Mouse (Mus musculus) left cerebral cortex, postnatal 14 days (tissue): Measurements from ENCODE around the gene Nfkbiz. TPM values are rescaled to one million over a fixed set of nuclear protein-coding genes. Genes with fewer than 3 reads are reported as not detected.

Source experiments
- DNase-seq, 2 experiments: peaks; one replicate each; pipeline ENCODE4 v3.0.0; 2021 to 2022; ENCODE audit warnings: low spot score in 2 of 2, mixed read lengths in 1 of 2
- intact Hi-C: fragments of 180-260 bp; cut with DNase I; formaldehyde crosslinking; loops from one replicate; pipeline ENCODE4 v1.15.1; 2025
- total RNA-seq, 2 experiments: library from RNA; stranded (reverse); gene quantifications; 2 replicates each; pipeline ENCODE4 v1.2.3; 2021

Gene Nfkbiz
- total RNA-seq, 2 experiments from 2014 or later, result 3.1 to 3.5 TPM

GRCm38 (mm10) chr16:55813916-55814315 is 24.8 kb downstream of the Nfkbiz start:
- DNase-seq, result no peak
- intact Hi-C loops, result no loop called here

- DNase-seq, result no peak
- intact Hi-C loops, result no loop called here
Measured at GRCm38 (mm10) chr16:55811792-55812191, 26.9 kb downstream of the Nfkbiz start.

- DNase-seq, result no peak
- intact Hi-C loops, result no loop called here
Measured at GRCm38 (mm10) chr16:55809779-55810514, 28.8 kb downstream of the Nfkbiz start.

GRCm38 (mm10) chr16:55809345-55809744 is 29.4 kb downstream of the Nfkbiz start:
- no peak for DNase-seq
- intact Hi-C loops, result no loop called here

DNA sequence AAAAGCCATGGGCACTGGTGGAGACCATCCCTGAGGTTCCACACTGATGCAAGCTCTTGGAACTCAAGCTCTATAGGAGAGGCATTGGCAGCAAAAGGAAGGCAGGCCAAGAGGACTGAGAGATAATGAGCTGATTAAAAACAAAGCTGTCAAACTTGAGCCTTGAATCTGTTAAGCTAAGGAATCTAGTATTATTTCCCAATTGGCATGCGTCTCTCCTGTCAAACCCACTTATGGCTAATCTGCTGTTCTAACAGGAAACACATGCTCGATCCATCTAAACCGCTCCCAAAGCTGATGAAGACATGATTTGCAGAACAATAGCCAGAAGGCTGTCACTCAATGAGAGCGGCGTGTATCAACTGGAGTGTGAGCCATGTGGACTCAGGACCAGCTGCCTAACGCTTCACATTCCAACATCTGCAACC is 31.2 kb downstream of the Nfkbiz start:
- no peak for DNase-seq

GRCm38 (mm10) chr16:55804799-55805198 is 33.9 kb downstream of the Nfkbiz start:
- DNase-seq, result no peak
- intact Hi-C loops, result no loop called here

More for the DNA sequence above, 31.2 kb downstream of the Nfkbiz start:
- intact Hi-C loops, result no loop called here

DNA sequence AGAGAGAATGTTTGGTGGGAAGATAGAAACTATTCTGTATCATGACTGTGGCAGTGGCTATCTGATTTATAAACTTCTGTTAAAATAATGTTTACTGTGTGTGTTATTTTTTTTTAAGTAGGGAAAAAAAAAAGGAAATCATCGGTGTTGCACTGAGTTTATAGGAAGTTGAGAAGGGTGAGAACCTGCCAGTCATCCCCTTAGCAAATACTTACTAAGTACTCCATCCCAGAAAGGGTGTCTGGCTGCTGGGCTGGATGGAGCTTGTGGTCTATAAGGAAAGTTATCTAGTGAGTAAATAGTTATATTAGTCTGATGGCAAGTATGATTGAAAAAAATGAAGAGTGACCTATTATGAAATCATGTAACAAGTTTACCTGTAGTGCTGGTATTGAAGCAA is 37.1 kb downstream of the Nfkbiz start:
- intact Hi-C loops, result no loop called here

GRCm38 (mm10) chr16:55798845-55799244 is 39.9 kb downstream of the Nfkbiz start:
- intact Hi-C loops, result no loop called here
- no peak for DNase-seq

More for the DNA sequence above, 37.1 kb downstream of the Nfkbiz start:
- no peak for DNase-seq

DNA sequence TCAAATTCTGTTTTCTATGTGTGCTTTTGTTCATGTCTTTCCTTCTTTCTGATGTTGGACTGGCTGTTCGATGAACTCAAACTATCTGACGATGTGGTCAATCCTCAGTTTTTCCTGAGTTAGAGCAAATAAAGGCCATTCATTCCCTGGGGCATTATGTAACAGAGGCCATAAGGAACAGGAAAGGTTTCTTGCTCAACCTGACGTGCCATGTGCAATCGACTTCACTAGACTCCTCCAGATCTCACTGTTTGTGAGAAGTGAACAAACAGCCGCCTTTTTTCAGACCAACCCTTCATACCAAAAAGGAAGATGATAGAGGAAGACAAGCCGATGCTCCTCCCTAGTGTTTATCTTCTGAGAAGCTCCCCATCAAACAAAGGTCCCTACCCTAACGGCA is 48.4 kb downstream of the Nfkbiz start:
- intact Hi-C loops, result no loop called here

DNA sequence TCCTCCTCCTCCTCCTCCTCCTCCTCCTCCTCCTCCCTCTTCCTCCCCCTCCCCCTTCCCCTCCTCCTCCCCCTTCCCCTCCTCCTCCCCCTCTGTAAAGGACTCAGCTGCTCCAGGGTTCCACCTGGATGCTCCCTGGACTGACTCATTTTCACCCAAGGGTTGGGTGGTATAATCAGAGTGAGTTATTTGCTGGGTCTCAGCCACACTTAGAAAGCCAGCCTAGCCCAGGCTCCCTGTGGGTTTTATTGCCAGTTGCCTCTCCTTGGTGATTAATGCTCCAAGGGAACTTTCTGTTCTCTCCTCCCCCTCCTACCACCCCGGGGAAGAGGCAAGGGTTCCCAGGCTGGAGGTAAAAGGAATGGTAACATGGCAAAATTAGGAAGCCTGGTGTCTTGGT is 49.4 kb downstream of the Nfkbiz start:
- intact Hi-C loops, result no loop called here

More for the DNA sequence above, 48.4 kb downstream of the Nfkbiz start:
- no peak for DNase-seq

GRCm38 (mm10) chr16:55788671-55789070 is 50.0 kb downstream of the Nfkbiz start:
- DNase-seq, result no peak
- intact Hi-C loops, result no loop called here

More for the DNA sequence above, 49.4 kb downstream of the Nfkbiz start:
- DNase-seq, result no peak

- intact Hi-C loops, result no loop called here
- DNase-seq, result no peak
Measured at GRCm38 (mm10) chr16:55787385-55788072, 51.2 kb downstream of the Nfkbiz start.

DNA sequence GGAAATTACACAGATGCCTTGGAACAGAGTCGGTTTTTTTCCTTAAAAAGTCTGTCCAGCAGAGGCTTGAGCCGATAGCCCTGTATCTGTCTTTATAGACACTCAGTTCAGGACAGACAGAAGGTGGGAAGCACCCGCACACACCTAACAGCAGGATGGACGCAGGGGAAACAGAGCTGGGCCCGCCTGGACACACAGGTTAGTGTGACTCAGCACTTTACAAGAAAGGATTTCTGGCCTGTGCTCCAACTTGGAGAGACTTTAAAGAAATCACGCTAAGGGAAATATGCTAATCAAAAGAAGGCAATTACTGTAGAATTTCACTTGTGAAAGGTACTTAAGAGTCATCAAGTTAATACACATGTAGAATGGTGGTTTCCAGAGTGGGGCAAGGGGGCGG is 54.3 kb downstream of the Nfkbiz start:
- intact Hi-C loops, result no loop called here
- no peak for DNase-seq

DNA sequence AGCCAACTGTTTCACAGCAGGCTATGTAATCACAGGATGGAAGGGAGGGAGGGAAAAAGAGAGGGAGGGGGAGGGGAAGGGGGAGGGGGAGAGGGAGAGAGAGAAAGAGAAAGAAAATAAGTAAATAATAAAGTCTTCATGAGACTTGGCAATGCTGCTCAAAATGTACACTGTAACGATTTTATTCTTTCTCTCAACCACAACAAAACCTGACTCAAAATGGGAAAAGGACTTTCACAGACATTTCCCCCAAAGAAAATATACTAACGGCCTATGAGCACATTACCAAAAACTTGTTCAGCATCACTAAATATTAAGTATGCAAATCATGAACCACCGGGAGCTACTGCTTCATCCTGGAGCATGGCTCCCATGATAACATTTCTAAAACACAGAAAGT is 54.8 kb downstream of the Nfkbiz start:
- intact Hi-C loops, result no loop called here
- no peak for DNase-seq

DNA sequence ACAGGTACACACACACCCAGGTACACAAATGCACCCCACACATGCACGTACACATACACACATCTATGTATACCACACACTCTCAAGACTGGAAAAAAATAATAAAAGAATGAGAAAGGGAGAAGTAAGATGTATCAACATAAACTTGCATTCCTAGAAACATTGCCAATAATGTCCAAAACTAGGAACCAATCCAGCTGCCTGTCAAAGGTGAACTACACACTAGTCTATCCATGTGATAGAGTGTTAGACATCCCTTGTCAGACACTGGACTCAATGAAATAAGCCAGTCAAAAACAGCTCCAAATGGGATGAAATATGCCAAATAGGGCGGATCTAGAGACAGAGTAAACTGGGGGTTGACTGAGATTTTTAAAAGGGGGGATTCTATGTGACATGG is 55.8 kb downstream of the Nfkbiz start:
- no peak for DNase-seq
- intact Hi-C loops, result no loop called here

- no peak for DNase-seq
Measured at GRCm38 (mm10) chr16:55781809-55782208, 56.9 kb downstream of the Nfkbiz start.

DNA sequence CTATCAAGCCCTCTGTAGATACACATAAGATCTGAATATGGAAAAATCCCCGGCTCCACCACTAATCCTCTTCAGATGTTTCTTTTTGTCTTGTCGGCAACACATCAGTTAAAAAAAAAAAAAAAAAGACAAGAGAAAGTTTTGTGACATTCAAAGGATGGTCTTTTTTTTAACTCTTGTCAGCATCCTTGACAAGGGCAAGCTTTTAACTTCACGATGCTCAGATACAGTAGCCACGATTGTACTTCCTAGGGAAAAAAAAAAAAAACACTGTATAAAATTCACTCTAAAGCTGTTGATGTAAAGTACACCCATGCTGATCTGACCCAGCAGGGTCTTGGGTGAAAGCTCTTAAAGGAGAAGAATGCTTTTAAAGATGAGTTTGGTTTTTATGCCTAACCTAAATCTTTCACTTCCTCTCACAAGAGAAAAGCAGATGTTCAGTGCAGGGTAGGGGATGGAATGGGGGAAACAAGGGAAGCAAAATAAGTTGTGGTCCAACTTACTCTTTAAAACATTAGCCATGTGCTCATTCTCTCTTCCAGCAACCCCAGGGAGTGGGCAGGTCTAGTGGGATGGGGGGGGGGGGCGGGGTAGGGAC is 57.6 kb downstream of the Nfkbiz start:
- intact Hi-C loops, result no loop called here
- no peak for DNase-seq

More at GRCm38 (mm10) chr16:55781809-55782208, 56.9 kb downstream of the Nfkbiz start:
- intact Hi-C loops, result no loop called here

DNA sequence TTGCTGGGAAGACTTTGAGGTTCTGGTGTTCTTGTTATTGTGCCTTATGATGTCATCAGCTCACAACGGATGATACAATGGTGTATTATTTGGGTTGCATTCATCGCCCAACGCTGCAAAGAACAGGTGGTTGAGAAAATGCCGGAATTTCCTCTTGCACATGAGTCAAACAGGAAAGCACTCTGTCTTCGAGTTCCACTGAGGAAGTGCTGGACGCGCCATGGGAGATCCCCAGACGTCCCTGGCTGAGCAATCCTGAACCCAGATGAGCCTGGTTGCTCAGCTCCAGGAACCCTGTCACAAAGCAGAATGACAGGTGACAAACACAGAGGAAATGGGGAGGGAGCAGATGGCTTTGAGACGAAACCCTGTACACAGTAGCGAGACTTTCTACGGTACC is 62.4 kb downstream of the Nfkbiz start:
- DNase-seq, result no peak
- intact Hi-C loops, result no loop called here

DNA sequence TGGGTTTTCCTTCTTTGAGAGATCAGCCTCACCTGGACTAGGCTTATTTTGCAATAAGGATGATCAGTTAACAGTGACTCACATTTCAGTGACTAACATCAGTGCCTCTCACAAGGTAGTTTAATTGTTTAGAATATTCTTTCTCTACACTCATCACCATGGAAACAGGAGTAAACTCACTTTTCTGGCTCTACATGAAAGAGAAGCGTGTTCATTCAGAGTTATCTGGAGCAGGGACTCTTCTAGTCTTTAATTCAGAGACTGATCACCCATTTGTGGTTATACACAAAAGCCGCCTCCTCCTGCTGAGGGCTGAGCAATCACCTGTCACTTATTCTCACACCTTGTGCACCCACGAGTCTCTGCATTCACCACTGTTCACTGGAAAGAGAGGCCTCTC is 68.5 kb downstream of the Nfkbiz start:
- DNase-seq, result peak in 1 of 2 experiments; percentile 13
- intact Hi-C loops, result no loop called here
